Mouse (Mus musculus) embryo, embryonic 9.5 days (tissue): ENCODE measurements around the gene Rilpl1.
"Not testable (repeated sequence)": the region's sequence is repeated elsewhere in the genome, so short reads cannot be mapped to it uniquely, and the experiment has no call there.

Source experiments
- DNase-seq: peaks from one replicate; pipeline ENCODE4 v3.0.0-alpha.2; 2017; ENCODE audit errors: extremely low spot score

The Rilpl1 gene

DNA sequence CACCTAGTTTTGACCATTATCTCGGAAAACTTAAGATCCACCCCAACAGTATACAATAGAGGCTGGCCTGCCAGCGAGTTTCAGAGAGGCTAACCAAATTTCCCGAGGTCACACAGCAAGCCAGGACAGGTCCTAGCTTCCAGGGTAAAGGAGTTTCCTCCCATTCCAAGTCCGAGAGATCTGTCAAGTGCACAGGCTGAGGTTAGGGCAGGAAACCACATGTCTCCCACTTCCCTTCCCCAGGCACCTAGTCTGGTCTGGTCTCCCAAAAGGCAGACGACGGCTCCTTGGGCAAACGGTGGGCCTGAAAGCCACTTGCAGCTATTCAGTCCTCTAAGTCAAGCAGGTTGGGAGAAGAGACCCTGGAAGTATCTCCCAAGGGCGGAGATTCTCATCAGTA lies 1.5 kb downstream of the Rilpl1 start:
- DNase-seq, result no peak

DNA sequence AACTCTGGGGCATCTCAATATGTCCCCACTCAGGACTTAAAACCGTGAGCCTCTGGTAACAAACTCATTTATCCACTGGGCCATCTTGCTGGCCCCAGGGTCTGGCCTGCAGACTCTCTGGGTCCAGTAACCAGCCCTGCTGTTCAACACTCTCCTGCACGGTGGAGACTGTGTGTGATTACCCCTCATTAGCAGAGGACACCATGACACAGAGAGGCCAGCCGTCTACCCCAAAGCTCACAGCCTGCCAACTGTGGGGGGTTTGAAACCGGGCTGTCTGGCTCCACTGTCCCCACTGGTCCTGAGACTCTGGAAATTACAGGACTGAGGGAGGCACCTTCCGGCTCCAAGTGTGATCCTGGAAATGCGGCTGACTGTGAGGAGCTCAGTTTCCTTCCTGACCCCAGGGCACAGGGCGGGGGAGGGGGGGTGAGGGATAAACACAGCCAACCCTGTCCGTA lies 2.0 kb downstream of the Rilpl1 start:
- no peak for DNase-seq

DNA sequence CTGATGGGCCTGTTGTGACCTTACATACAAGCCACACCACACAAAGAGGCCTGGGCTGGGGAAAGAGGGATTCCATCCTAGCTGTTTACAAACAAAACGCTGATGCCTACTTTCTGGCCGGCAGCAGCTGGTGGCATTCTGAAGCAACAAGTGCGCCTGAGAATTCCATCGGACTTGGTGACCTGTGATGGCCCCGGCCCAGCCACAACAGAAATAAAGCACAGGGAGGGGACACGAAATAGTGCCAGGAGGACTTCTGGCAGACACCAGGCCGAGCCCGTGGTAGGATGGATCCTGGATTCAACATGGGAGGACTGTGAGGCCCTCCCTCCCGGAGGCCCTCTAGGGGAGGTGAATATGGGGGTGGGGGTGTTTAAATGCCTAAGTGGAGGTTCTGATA lies 2.4 kb downstream of the Rilpl1 start:
- DNase-seq, result no peak

DNA sequence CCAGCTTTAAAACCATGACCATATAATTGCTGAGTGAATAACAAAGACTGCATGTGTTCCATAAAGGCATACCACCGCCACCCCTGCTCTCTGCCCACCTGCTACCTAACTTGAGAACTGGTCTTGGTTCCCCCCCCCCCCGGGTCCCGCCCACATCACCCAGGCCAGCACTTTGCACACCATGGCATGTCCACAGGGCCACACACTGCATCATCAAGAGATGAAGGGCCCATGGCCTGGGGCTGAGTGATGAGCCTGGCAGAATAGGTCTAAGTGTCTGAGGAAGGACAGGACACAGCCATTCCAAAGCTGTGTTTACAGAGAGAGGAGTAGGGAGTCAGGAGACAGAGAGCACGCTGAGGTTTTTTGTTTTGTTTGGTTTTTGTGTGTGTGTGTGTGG lies 2.8 kb downstream of the Rilpl1 start:
- DNase-seq, result no peak

DNA sequence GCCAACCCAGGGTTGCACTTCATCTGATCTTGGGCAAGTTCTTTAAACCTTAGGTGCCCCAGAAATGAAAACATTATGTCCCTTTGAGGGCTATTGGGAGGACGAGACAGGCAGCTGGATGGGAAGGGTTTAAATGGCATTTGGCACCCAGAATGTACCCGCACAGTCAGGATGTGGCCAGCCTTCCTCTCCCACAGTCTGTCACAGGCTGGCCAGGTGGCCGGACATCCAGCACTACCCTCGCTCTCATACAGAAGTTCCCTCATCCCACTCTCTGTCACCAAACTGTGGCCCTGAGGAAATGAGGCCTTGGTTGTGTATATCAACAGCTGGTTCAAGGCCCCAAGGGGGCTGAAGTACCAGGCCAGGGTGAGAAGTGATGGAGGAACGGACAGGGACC lies 6.2 kb downstream of the Rilpl1 start:
- DNase-seq, result no peak

DNA sequence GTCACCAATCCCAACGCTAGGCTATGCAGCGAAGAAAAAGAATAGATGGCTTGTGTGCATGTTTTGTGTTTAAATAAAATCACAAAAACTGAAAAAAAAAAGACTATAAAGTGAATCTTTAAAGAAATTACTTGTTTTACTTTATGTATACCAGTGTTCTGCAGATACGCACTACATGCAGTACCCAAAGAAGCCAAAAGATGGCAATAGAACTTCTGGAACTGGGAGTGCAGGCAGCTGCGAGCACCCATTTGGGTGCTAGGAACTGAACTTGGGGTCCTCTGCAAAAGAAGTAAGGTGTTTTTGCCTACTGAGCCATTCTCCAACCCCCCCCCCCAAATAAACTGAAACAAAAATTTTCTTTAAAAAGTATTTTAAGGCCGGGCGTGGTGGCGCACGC lies 8.2 kb downstream of the Rilpl1 start:
- no peak for DNase-seq

DNA sequence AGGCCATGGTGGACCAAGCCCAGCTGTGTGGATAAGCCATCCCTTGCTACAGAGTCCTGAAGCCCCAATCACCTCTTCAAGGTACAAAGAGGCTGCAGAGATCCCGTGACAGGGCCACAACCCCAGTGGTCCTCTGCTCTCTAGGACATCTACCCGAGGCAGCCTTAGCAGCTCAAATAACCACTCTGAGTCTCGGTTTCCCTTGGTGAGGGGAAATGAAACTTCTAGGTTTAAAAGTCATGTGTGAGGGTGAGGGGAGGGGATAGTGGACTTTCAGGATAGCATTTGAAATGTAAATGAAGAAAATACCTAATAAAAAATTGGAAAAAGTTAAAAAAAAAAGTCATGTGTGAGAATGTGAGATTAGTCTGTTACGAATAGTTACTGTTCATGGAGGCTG lies 9.6 kb downstream of the Rilpl1 start:
- DNase-seq, result no peak

DNA sequence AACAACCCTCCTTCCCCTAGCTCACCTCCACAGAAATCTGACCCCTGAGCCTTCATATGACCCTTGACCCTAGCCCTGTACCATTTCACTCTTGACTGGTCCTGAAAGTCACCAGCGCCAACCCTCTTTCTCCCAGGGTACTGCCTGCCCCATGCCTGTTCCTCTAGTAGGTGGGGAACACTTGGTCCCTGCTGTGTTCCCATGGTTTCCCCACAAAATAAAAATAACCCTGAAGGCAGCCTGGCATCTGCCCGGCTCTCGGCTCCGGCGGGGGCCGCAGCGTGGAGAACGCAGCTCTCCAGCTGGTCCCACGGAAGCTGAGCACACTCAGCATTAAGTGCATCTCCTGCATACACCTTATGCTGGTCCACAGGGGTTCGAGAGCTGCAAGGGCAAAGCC lies 12.5 kb downstream of the Rilpl1 start:
- no peak for DNase-seq

DNA sequence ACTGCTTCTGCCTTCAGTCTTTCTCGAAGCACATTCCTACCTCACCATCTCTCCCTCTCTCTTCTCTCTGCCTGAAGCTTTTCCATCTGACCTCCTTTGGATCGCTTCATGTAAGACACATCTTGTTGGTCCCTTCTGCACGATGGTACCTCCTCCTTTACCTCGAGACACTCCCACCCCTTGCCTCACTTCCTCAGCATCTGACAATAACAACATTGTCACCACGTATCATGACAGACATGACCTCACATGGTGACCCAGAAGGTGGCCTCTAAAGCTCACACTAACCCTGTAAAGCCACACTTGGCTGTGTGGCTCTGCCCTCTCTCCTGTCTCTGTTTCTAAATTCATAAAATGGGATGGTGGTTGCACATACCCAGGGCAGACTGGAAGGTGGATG lies 15.4 kb downstream of the Rilpl1 start:
- no peak for DNase-seq

DNA sequence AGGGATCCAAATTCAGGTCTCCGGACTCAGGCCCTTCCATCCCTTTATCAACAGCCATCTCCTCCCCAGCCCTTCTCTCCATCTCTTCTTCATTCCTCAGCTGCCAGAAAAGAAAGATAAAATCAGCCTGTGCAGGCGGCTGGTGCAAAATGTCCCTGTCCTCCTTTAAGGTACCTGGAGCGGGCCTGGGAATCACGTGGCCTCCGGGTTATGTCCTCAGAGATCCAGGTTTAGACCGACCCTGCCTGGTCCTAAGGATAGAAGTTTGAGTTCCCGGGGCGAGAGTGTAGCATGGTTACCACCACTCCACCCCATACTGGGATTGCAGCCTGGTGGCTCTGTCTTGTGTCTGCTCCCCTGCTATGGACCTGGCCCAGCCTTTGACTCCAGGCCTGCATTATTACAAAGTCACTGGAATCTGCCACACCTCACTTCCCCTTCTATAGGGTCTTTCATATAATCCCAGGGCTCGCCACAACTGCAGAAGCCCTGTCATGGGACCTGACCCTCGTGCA lies 20.6 kb downstream of the Rilpl1 start:
- no peak for DNase-seq

DNA sequence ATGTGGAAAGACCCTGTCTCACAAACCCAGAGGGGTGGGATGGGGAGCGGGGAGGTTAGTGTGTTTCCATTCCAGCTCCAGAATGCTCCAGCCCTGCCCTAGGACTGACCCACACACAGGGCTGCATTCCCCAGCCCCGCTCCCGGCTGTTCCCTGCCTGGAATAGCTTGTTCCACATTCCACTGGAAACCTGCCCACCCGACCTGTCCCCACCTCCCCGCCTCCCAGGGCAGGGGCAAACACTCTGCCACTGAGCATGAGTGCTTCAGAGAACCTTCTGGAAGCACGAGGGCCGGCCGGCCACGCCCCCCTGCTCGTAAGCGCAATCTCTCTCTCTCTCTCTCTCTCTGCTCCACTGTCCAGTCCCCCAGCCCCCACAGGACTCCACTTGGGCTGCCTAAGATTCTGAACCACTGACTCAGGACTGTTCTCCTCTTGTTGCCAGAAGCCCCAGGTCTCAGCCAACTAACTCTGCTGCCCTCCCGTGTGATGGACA lies 21.4 kb downstream of the Rilpl1 start:
- DNase-seq, result no peak

DNA sequence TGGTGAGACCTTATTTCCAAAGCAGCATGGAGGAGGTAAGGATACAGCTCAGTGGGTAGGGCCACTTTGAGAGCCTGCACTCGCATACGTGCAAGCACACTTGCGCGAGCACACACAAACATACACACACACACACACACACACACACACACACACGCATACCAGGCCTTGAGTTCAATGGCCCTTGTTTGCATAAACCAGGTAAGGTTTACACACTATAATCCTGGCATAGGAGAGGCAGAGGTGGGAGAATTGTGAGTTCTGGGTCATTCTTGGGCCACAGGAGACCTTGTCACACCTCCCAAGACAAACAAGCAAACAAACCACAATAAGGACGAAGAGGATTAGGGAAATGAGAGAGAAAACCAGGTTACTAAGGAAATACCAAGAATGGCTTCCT lies 22.0 kb downstream of the Rilpl1 start:
- no peak for DNase-seq

DNA sequence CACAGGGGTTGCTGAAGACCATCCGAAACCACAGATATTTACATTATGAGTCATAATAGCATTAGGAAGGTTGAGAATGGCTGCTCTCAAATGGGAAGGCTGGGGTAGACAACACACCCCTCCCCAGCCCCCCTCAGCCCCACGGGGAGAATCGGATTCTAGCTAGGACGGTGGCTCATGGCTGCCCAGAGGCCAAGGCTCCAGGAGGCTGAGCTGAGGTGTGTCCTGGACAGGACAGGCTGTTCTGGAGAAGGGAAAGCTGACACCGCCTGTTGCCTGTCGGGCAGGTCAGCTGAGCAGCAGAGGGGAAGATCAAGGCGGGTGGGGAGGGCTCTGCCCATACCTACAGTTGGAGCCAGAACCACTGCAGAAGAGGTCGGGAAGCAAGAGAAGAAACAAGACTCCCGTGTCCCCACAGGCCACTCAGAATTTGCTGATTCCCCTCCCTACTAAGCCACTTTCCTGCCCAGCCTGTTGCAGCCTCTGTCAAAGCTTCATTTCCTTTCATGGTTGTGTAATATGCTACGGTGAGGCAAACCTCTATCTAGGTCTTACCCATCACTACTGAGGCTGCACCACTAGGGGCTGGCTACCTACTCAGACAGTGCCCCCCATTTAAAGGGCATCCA lies 24.3 kb downstream of the Rilpl1 start:
- no peak for DNase-seq

DNA sequence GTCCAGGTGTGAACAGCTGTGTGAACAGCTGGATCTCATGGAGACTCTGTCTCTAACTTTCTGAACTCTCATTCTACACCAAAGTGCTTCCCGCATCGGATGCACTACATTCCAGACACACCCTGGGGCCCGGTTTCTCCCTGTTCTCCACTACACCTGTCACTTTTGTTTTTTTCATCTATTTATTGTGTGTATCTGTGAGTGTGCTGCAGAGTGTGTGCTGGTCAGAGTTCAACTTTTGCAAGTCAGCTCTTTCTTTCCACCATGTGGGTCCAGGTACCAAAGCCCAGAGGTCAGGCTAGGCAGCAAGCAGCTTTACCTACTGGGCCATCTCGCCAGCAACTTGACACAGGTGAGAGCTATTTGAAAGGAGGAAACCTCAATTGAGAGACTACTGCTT lies 26.0 kb downstream of the Rilpl1 start:
- no peak for DNase-seq

DNA sequence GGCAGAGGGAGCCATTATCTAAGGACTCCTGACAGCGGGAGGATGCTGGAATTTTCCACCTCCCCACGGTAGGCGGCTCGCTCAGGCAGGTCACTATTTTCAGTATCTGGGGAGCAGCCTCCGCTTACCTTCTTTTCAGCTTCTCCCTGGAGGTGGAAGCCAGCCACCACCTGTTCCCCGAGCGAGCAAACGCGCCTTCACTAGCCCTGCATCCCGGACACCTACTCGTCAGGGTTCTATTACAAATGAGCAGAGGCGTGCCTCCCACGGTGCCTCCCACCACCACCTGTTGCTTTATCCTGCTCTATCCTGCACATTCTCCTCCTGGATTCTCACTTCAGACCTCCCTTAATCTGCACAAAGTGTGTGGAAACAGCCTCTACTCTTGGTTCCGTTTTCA lies 27.4 kb downstream of the Rilpl1 start:
- no peak for DNase-seq

DNA sequence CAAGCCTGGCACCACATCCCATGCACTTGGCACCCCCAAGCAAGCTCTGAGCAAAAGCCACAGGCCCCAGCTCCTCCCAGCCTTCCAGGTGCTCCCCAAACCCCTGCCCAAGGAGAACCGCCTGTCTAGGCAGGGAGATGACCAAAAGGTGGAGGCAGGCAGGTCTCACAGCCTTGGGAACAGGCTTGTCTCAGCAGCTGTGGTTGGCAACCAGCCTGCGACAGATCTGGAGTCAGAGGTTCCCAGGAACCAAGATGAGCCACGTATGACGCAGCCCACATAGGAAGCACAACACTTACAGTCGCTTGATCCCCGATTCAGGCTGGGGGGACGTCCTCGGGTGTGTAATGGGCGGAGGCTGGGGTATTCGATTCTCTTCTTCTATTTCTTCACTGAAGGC lies 29.6 kb downstream of the Rilpl1 start:
- no peak for DNase-seq

DNA sequence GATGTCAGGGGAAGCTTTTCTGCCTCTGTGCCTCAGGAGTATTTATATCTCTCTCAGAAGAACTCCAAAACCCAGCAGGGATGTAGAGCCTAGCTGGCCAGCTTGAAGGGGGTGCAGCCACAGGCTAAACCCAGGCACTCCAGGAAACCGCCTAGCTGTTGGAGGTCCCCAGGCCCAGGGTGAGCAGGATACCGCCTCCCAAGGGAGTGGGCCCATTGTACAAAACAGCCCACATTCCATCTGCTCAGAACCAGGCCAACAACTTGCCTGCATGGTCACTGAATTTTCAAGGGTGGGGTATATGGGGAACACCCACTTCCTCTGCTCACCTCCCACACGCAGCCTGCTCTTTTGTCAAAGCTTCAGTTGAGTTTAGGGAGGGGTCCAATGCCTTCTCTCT lies 30.6 kb downstream of the Rilpl1 start:
- DNase-seq, result no peak

DNA sequence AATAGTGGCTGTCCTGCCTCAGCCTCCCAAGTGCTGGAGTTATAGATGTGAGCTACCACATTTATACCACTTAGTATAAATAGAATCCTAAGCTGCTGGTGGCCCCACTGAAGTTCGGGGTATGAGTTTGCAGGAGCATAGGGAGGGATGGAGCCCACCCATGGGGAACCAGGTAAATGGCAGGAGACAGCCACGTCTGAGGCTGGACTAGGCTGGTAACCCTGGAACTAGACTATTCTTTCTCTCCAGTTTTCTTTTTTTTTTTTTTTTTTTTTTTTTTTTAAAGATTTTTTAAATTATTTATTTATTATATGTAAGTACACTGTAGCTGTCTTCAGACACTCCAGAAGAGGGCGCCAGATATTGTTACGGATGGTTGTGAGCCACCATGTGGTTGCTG lies 31.2 kb downstream of the Rilpl1 start:
- not testable (repeated sequence) for DNase-seq

DNA sequence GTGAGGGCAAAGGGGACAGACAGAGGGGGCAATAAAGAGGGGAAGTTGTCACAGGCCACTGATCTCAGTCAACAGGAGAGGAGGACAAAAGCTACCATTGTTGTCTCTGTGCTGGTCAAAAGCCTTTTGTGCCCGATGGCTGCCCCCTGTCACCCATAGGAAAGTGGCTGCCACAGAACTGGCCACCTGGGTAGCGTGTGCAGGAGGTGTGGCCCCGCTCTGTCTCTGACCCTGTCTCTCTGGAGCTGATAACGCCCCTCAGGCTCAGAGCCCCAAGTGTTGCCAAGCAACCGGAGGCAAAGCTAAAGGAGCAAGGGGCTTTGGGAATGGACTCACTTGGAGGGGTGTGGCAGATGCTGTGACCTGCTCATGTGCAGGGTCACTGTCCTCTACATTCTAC lies 32.2 kb downstream of the Rilpl1 start:
- DNase-seq, result peak; percentile 53

DNA sequence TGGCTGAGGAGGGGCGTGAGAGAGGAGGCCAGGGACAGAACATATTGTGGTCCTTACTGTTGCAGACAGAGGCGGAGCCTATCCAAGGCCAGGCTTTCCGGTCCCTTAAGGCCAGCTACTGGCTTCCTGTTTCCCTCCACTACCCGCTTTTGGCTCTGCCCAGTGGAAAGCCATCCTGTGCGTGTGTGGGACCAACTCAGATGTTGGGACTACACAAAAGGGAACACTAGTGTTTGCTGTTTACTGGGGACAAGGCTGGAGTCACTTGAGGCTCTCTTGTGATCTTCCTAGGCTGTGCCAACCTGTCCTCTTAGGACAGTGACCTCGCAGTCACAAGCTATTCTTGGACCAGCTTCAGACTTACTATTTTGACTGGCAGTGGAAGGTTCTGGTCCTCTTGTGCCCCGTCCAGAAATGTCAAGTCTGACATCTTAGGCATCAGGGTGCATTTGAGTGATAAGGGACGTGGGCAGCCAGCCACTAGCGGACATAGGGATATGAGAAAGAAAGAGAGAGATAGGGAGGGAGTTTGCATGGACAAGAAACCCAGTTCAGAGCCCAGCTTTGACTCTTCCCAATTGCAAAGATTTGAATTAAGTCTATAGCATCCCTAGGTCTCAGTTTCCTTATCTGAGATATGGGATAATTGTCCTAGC lies 32.8 kb downstream of the Rilpl1 start:
- no peak for DNase-seq

DNA sequence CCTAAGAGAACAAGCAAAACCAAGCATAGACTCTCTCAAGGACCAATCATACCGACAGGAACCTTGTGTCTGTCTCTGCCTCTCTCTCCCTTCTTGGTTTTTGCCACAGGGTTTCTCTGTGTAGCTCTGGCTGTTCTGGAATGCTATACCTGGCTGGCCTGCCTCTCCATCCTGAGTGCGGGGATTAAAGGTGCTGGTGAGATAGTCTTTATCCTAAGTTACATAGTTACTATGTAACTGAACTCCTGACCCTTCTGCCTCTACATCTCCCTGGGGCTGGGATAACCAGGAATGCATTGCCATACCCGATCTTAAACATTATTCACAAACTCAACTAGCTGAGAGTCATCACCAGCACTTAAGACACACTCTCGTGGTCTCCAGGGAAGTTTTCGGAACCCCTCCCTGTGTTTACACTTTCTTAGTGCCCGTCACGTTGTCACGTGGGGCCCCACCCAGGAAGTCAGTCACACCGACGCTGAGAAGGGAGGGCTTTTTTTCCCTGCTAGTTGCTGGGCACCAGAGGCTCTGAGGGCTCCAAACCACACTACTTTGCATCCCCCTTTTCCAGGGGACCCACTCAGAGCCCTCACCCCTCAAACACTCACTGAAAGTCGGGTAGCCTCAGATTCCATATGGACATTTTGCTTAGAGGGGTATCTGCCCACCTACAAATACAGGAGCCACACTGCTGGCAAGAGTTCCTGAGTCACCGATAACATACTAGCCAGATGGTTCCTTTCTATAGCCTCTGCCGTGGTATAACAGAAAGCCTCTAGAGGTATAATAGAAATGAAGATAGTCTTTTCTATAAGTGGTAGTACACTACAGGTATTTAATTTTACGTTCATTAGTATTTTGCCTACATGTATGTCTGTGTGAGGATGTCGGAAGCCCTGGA lies 34.3 kb downstream of the Rilpl1 start:
- DNase-seq, result no peak

DNA sequence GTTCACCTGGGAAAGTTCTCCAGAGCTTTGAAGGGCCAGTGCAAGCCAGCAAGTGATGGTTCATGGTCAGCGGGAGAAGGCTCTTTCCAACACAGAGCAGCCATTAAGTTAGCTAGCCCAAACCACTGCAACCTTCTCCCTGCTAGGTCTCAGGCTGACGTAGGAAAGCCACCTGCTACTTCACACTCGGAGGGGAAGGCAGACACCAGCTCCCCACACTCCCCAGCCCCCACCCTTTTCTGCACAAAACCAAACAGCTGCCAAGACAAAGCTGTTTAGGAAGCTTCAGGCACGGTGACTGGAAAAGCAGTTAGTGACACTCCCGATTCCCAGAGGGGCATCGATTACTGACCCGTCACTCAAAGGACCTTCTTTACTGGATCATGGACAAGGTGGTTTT lies 35.6 kb downstream of the Rilpl1 start:
- no peak for DNase-seq

DNA sequence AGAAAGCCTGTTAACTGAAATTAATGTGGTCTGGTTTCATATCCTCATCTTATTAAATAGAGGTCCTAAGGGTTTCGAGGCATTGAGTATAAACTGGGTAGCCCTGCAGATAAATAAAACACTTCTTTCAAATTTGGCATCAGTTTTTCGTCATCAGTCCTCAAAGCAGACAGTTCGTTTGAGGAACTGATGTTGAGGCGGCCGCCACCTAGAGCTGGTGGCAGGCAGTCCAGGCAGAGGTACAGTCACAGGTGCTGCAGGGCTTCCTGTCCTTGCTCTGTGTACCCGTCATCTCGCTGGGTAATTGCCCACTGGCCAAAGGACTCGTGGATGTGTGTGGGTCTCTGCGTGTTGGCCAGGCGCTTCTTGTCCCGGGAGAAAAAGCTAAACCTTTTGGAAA lies 37.7 kb downstream of the Rilpl1 start:
- no peak for DNase-seq
